Mouse (Mus musculus): Measurements from ENCODE around the gene Adarb1. TPM values are rescaled to one million over a fixed set of nuclear protein-coding genes. Genes with fewer than 3 reads are reported as not detected.

Gene Adarb1
- polyA plus RNA-seq, 1 experiment from 2014 or later, result 5.7 TPM

- H3K4me2 ChIP-seq (replicated peaks), result peak overlapping the region; percentile 30; the same call in 1 of the 2 replicates
- H3K27ac ChIP-seq, result no peak overlapping the region
- H3K9me3 ChIP-seq, result no peaks in the 10 kb centered on the region
- peak; percentile 48; the same call in 1 of the 2 replicates for ATAC-seq (ENCODE audit: low FRiP score, low read depth)
- H3K9ac ChIP-seq, result no peak overlapping the region
- WGBS, result 52% methylated on average over 18 of the region's 18 CpGs
- H3K4me3 ChIP-seq, result no peak overlapping the region
- no peaks in the 10 kb centered on the region for H3K36me3 ChIP-seq
- H3K4me1 ChIP-seq, result peaks cover 12% of the 10 kb centered on the region
- H3K27me3 ChIP-seq, result no peaks in the 10 kb centered on the region
These were observed 16.5 kb upstream of the Adarb1 start for GRCm38 (mm10) chr10:77434457-77435151.

- Histone ChIP-seq H3K9ac (no peak overlapping the region), H3K4me2 (replicated peaks) (peak overlapping the region; percentile 30; the same call in 1 of the 2 replicates)
These were observed 16.0 kb upstream of the Adarb1 start for GRCm38 (mm10) chr10:77434076-77434456.

GRCm38 (mm10) chr10:77430771-77431170 is 12.7 kb upstream of the Adarb1 start:
- H3K27ac ChIP-seq, result no peak overlapping the region
- H3K4me3 ChIP-seq, result no peak overlapping the region
- no peak overlapping the region for H3K4me2 ChIP-seq (replicated peaks)
- no peak for ATAC-seq (ENCODE audit: low FRiP score, low read depth)
- no peaks in the 10 kb centered on the region for H3K9me3 ChIP-seq
- H3K27me3 ChIP-seq, result no peaks in the 10 kb centered on the region
- H3K4me1 ChIP-seq, result peaks cover 14% of the 10 kb centered on the region
- no peak overlapping the region for H3K9ac ChIP-seq
- H3K36me3 ChIP-seq, result no peaks in the 10 kb centered on the region

More at GRCm38 (mm10) chr10:77434076-77434456, 16.0 kb upstream of the Adarb1 start:
- no peak for ATAC-seq (ENCODE audit: low FRiP score, low read depth)
- Histone ChIP-seq H3K36me3 (no peaks in the 10 kb centered on the region), H3K27ac (no peak overlapping the region), H3K9me3 (no peaks in the 10 kb centered on the region), H3K4me3 (no peak overlapping the region), H3K4me1 (peaks cover 12% of the 10 kb centered on the region), H3K27me3 (no peaks in the 10 kb centered on the region)
- WGBS, result 41% methylated on average over 4 of the region's 4 CpGs

- 90% methylated on average over 5 of the region's 5 CpGs for WGBS
- Histone ChIP-seq H3K27ac (no peak overlapping the region), H3K4me2 (replicated peaks) (no peak overlapping the region), H3K4me1 (peaks cover 11% of the 10 kb centered on the region), H3K36me3 (no peaks in the 10 kb centered on the region), H3K27me3 (no peaks in the 10 kb centered on the region), H3K4me3 (no peak overlapping the region), H3K9me3 (no peaks in the 10 kb centered on the region), H3K9ac (no peak overlapping the region)
- ATAC-seq (ENCODE audit: low FRiP score, low read depth), result no peak
These were observed 11.9 kb upstream of the Adarb1 start for GRCm38 (mm10) chr10:77429921-77430320.

GRCm38 (mm10) chr10:77427610-77428009 is 9.5 kb upstream of the Adarb1 start:
- Histone ChIP-seq H3K27me3 (no peaks in the 10 kb centered on the region), H3K4me1 (0 out of 2 replicates have a peak, but pooled peaks cover 2% of the 10 kb centered on the region), H3K4me2 (replicated peaks) (no peak overlapping the region), H3K27ac (no peak overlapping the region), H3K4me3 (no peak overlapping the region), H3K36me3 (no peaks in the 10 kb centered on the region), H3K9ac (no peak overlapping the region), H3K9me3 (no peaks in the 10 kb centered on the region)
- WGBS, result 50% methylated on average over 2 of the region's 2 CpGs
- ATAC-seq (ENCODE audit: low FRiP score, low read depth), result no peak

GRCm38 (mm10) chr10:77420190-77420589 is 2.1 kb upstream of the Adarb1 start:
- peaks cover 19% of the 10 kb centered on the region for H3K9me3 ChIP-seq
- H3K27me3 ChIP-seq, result peaks cover 20% of the 10 kb centered on the region
- no peak for ATAC-seq (ENCODE audit: low FRiP score, low read depth)
- H3K9ac ChIP-seq, result no peak overlapping the region
- no peak overlapping the region for H3K4me2 ChIP-seq (replicated peaks)
- H3K36me3 ChIP-seq, result 0 out of 2 replicates have a peak, but pooled peaks cover 6% of the 10 kb centered on the region
- 90% methylated on average over 3 of the region's 3 CpGs for WGBS
- H3K27ac ChIP-seq, result no peak overlapping the region
- H3K4me1 ChIP-seq, result peaks cover 15% of the 10 kb centered on the region
- no peak overlapping the region for H3K4me3 ChIP-seq

- WGBS, result under 1% methylated on average over 59 of the region's 70 CpGs
- H3K27ac ChIP-seq, result no peak overlapping the region
- H3K4me2 ChIP-seq (replicated peaks), result peak overlapping the region; percentile 97
- peaks cover 15% of the 10 kb centered on the region for H3K4me1 ChIP-seq
- ATAC-seq (ENCODE audit: low FRiP score, low read depth), result peak; percentile 59
- H3K27me3 ChIP-seq, result peaks cover 22% of the 10 kb centered on the region
- peak overlapping the region; percentile 82 for H3K4me3 ChIP-seq
- H3K36me3 ChIP-seq, result 0 out of 2 replicates have a peak, but pooled peaks cover 6% of the 10 kb centered on the region
- peak overlapping the region; percentile 81 for H3K9ac ChIP-seq
- peaks cover 19% of the 10 kb centered on the region for H3K9me3 ChIP-seq
These were observed 599 bp downstream of the Adarb1 start for GRCm38 (mm10) chr10:77417240-77418102.

- H3K9me3 ChIP-seq, result peaks cover 19% of the 10 kb centered on the region
- H3K4me3 ChIP-seq, result peak overlapping the region; percentile 82
- H3K9ac ChIP-seq, result peak overlapping the region; percentile 81
- ATAC-seq (ENCODE audit: low FRiP score, low read depth), result no peak
- no peak overlapping the region for H3K27ac ChIP-seq
- peaks cover 22% of the 10 kb centered on the region for H3K27me3 ChIP-seq
- H3K4me2 ChIP-seq (replicated peaks), result peak overlapping the region; percentile 97
- 3% methylated on average over 24 of the region's 24 CpGs for WGBS
- H3K36me3 ChIP-seq, result 0 out of 2 replicates have a peak, but pooled peaks cover 6% of the 10 kb centered on the region
- peaks cover 15% of the 10 kb centered on the region for H3K4me1 ChIP-seq
These were observed 1.3 kb downstream of the Adarb1 start for GRCm38 (mm10) chr10:77416666-77417239.

GRCm38 (mm10) chr10:77415867-77416266 is 2.2 kb downstream of the Adarb1 start:
- ATAC-seq (ENCODE audit: low FRiP score, low read depth), result no peak
- WGBS, result 85% methylated on average over 5 of the region's 5 CpGs
- peaks cover 22% of the 10 kb centered on the region for H3K27me3 ChIP-seq
- H3K4me3 ChIP-seq, result no peak overlapping the region
- no peak overlapping the region for H3K4me2 ChIP-seq (replicated peaks)
- H3K27ac ChIP-seq, result no peak overlapping the region
- no peak overlapping the region for H3K9ac ChIP-seq
- peaks cover 15% of the 10 kb centered on the region for H3K4me1 ChIP-seq
- H3K9me3 ChIP-seq, result peaks cover 19% of the 10 kb centered on the region
- H3K36me3 ChIP-seq, result 0 out of 2 replicates have a peak, but pooled peaks cover 6% of the 10 kb centered on the region

GRCm38 (mm10) chr10:77413791-77414190 is 4.3 kb downstream of the Adarb1 start:
- WGBS, result 60% methylated on average over 2 of the region's 2 CpGs
- no peak for ATAC-seq (ENCODE audit: low FRiP score, low read depth)
- H3K4me3 ChIP-seq, result no peak overlapping the region
- H3K4me1 ChIP-seq, result peaks cover 14% of the 10 kb centered on the region
- no peak overlapping the region for H3K4me2 ChIP-seq (replicated peaks)
- H3K9me3 ChIP-seq, result no peaks in the 10 kb centered on the region
- H3K36me3 ChIP-seq, result no peaks in the 10 kb centered on the region
- no peak overlapping the region for H3K9ac ChIP-seq
- H3K27ac ChIP-seq, result no peak overlapping the region
- peaks cover 22% of the 10 kb centered on the region for H3K27me3 ChIP-seq

- ATAC-seq (ENCODE audit: low FRiP score, low read depth), result no peak
- H3K4me1 ChIP-seq, result no peaks in the 10 kb centered on the region
- 68% methylated on average over 2 of the region's 2 CpGs for WGBS
These were observed 8.9 kb downstream of the Adarb1 start for GRCm38 (mm10) chr10:77409154-77409553.

GRCm38 (mm10) chr10:77408241-77408640 is 9.8 kb downstream of the Adarb1 start:
- no peak overlapping the region for H3K4me2 ChIP-seq (replicated peaks)
- H3K4me3 ChIP-seq, result no peak overlapping the region
- H3K27ac ChIP-seq, result no peak overlapping the region
- H3K9ac ChIP-seq, result no peak overlapping the region
- no peaks in the 10 kb centered on the region for H3K27me3 ChIP-seq
- 81% methylated on average over 9 of the region's 9 CpGs for WGBS
- ATAC-seq (ENCODE audit: low FRiP score, low read depth), result no peak
- no peaks in the 10 kb centered on the region for H3K9me3 ChIP-seq
- no peaks in the 10 kb centered on the region for H3K36me3 ChIP-seq
- no peaks in the 10 kb centered on the region for H3K4me1 ChIP-seq

More at GRCm38 (mm10) chr10:77409154-77409553, 8.9 kb downstream of the Adarb1 start:
- Histone ChIP-seq H3K27me3 (no peaks in the 10 kb centered on the region), H3K27ac (no peak overlapping the region), H3K9ac (no peak overlapping the region), H3K9me3 (no peaks in the 10 kb centered on the region), H3K4me2 (replicated peaks) (no peak overlapping the region), H3K36me3 (no peaks in the 10 kb centered on the region), H3K4me3 (no peak overlapping the region)

All from limb, embryonic 13.5 days (tissue).